Mouse (Mus musculus) heart, postnatal 0 days (tissue): ENCODE results near the gene Inpp1. TPM values are rescaled to one million over a fixed set of nuclear protein-coding genes. Genes with fewer than 3 reads are reported as not detected.

ENCODE experiments used
- ATAC-seq: fragments of 200-750 bp; cut with Nextera tagmentation; 2 replicates; pipeline ENCODE4 v1.8.0; 2017; ENCODE audit warnings: low read depth, moderate number of reproducible peaks, moderate library complexity; ENCODE audit not compliant: insufficient read depth
- DNase-seq: peaks from one replicate; pipeline ENCODE4 v3.0.0-alpha.2; 2016; ENCODE audit warnings: low spot score
- H3K27ac ChIP-seq: fragments of 300-500 bp; sonication (generic); 2 replicates; pipeline ENCODE4 v1.5.1; 2014; ENCODE audit warnings: low read depth, mild to moderate bottlenecking
- H3K27me3 ChIP-seq: fragments of 300-500 bp; sonication (generic); 2 replicates; pipeline ENCODE4 v1.6.1; 2014; ENCODE audit warnings: low read length, mixed read lengths; ENCODE audit not compliant: control insufficient read depth, insufficient read depth
- H3K36me3 ChIP-seq: fragments of 300-500 bp; sonication (generic); replicated peaks from 2 replicates; pipeline ENCODE4 v1.6.1; 2014; ENCODE audit warnings: low read length, mixed read lengths; ENCODE audit not compliant: control insufficient read depth, insufficient read depth
- H3K4me1 ChIP-seq: fragments of 300-500 bp; sonication (generic); 2 replicates; pipeline ENCODE4 v1.6.1; 2014; ENCODE audit warnings: antibody characterized with exemption; ENCODE audit not compliant: control insufficient read depth, insufficient read depth
- H3K4me2 ChIP-seq: fragments of 300-500 bp; sonication (generic); 2 replicates; pipeline ENCODE4 v1.6.1; 2014; ENCODE audit warnings: low read depth, mild to moderate bottlenecking, low read length, moderate library complexity
- H3K4me3 ChIP-seq: fragments of 300-500 bp; sonication (generic); 2 replicates; pipeline ENCODE4 v1.5.1; 2014; ENCODE audit warnings: low read depth, low read length
- H3K9ac ChIP-seq: fragments of 300-500 bp; sonication (generic); replicated peaks from 2 replicates; pipeline ENCODE4 v1.6.1; 2014; ENCODE audit warnings: low read depth, low read length, mixed read lengths
- H3K9me3 ChIP-seq: fragments of 300-500 bp; sonication (generic); replicated peaks from 2 replicates; pipeline ENCODE4 v1.6.1; 2016; ENCODE audit warnings: low read length; ENCODE audit not compliant: control insufficient read depth
- CTCF ChIP-seq: IDR thresholded peaks from 2 replicates; pipeline ENCODE4 v1.5.1; 2016; ENCODE audit warnings: antibody characterized with exemption, control low read depth, low read depth
- EP300 ChIP-seq: IDR thresholded peaks from 2 replicates; pipeline ENCODE4 v1.6.1; 2016; ENCODE audit warnings: antibody characterized with exemption, low read depth
- WGBS: fragments of 180-500 bp; shearing (Covaris S2); extraction: QIAGEN DNeasy Blood & Tissue Kit; methylation state at CpG from one replicate; pipeline ENCODE4 v1.1.7; 2014; 5-methylcytosine and 5-hydroxymethylcytosine counted together
- polyA plus RNA-seq: library from polyadenylated mRNA; unstranded; fragments of >200 nt; fragmentation: Nextera tagmentation; extraction: Ambion mirVana; gene quantifications from 2 replicates; pipeline ENCODE4 v1.2.1, GENCODE M21; 2015
- total RNA-seq: library from RNA; depleted of rRNA; stranded (reverse); fragments of >200 nt; gene quantifications from 2 replicates; pipeline ENCODE4 v1.2.3, GENCODE M21; 2014; ENCODE audit warnings: low replicate concordance

Inpp1 gene
- total and polyA plus RNA-seq, 2 experiments from 2014 or later, result 17.1 to 17.8 TPM

DNA sequence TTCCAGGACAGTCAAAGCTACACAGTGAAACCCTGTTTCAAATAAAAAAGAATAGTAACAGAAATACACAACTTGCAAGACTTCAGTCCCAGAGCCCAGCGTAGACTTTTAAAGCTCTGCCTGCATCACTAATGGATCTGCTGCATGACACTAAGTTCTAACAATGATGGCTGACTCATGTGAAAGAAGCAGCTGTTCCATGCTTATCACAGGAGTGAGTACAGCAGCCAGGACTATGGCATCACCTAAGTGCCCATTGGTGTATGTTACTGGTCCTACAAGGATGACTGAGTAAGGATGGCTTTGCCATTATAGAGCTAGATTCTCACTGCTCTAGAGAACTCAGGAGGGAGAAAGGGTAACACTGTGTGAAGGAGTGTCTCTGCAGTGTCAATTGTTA, 30.2 kb downstream of the Inpp1 start:
- no peak for ATAC-seq
- no peaks in the 10 kb centered on the region for H3K9me3 ChIP-seq
- DNase-seq, result no peak
- TF ChIP-seq EP300, result no peak
- no peak for TF ChIP-seq CTCF
- H3K27me3 ChIP-seq, result no peaks in the 10 kb centered on the region
- no peak overlapping the region for H3K9ac ChIP-seq
- H3K36me3 ChIP-seq, result peaks cover 38% of the 10 kb centered on the region
- no peak overlapping the region for H3K27ac ChIP-seq
- WGBS, result 86% methylated on average over 1 of the region's 1 CpGs
- no peaks in the 10 kb centered on the region for H3K4me1 ChIP-seq
- no peak overlapping the region for H3K4me2 ChIP-seq
- no peak overlapping the region for H3K4me3 ChIP-seq

DNA sequence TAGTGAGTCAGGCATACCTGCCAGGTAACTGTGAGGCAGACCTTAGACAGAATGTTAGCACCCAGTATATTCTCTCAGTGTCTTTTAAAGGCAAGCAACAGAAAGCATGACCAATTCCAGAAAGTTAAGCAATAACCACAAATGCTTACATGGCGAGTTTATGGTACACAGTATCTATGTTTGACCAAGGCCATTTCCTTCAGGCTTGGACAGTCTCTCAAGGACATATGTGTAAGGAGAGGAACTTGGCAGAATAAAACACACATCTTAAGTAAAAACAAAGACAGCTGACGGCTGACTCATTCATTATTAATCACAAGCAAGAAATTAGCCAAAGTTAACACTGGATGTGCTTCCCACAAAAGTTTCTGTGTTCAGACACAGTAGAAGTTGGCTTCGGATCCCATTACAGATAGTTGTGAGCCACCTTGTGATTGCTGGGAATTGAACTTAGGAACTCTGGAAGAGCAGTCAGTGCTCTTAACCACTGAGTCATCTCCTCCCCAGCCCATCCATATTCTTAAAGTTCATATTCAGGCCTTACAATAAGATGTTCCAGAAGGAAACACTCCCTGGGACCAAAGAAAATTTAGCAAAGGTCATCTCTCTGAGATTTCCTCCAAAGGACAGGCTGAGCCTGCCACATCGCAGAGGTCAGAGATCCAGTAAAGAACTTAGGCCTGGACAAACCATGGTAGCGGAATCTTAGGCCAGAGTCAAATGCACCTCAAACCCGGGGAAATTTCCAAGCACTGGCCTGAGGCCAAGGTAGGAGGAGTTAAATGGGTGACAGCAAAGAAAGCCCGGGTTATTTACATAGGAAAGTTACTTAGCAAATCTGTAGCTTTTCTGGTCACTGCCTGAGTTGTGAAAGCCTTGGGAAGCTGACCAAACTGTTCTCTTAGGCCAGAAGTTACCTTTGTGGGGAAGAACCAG, 52.0 kb downstream of the Inpp1 start:
- H3K4me3 ChIP-seq, result no peak overlapping the region
- H3K9me3 ChIP-seq, result no peaks in the 10 kb centered on the region
- DNase-seq (no peak), ATAC-seq (no peak)
- no peak overlapping the region for H3K4me2 ChIP-seq
- no peak overlapping the region for H3K27ac ChIP-seq
- H3K4me1 ChIP-seq, result no peaks in the 10 kb centered on the region; the same call in 1 of the 2 replicates
- no peak overlapping the region for H3K9ac ChIP-seq
- WGBS, result 58% methylated on average over 7 of the region's 7 CpGs
- TF ChIP-seq CTCF (no peak), EP300 (no peak)
- H3K27me3 ChIP-seq, result no peaks in the 10 kb centered on the region
- H3K36me3 ChIP-seq, result no peaks in the 10 kb centered on the region

DNA sequence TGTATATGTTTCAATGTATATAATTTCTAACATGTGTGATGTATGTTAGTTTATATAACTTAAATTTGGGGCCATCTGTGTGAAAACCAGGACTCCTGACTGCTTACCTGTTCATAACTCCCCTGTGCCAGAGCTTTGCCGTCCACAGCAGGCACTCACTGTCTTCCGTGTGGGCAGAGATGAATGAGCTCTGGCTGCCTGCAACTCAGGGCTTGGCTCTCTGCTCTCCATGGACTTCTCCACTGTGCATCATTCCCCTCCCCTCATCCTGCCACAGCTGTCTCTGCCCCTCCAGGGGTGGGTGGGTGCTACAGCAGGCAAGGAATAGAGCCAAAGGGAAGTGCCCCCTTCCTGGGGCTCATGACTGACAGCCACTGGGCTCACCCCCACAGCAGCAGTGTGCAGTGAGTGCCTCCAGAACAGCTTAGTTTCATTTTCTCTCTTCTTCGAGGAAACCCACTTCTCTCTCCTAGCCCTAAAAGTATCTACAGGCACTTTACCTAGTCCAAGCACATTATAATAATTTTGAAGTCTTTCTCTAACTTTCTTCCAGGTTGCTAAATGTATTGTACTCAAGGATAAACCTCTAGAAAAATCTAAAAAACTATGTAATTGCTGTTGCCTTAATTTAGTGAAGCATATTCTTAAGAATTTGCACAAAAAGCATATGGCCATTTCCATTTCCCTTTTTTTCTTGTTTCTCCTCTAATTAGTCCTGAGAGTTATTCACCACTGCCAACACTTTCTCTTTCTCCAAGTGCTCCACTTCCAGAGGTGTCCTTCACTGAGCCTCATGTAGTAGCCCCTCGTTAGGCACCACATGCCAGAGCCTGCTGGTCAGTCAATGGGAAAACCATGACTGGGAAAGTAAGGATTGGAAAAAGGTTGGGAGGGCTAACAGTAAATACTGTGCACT, 53.3 kb downstream of the Inpp1 start:
- 57% methylated on average over 4 of the region's 4 CpGs for WGBS
- H3K4me2 ChIP-seq, result peak overlapping the region; percentile 33; the same call in 1 of the 2 replicates

DNA sequence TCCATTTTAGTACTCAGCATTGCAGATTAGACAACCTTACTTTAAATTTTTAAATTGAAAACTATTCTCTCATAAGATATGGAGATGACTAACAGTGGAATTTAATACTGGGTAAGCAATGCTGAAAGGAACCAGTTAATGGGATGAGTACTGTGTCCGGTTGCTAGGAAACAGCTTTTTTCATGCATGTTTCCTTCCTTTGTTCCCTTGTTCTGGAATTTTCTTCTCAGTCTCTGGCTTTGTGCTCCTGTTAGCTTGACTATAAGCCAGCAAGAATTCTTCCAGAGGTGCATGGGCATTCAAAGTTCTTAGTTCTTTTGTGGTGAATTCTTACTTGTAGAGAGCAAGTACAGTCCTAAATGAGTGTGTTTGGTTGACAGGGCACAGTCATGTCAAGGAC, 59.3 kb downstream of the Inpp1 start:
- H3K4me3 ChIP-seq, result no peak overlapping the region
- WGBS, result 55% methylated on average over 1 of the region's 1 CpGs
- no peak overlapping the region for H3K27ac ChIP-seq
- peaks cover 5% of the 10 kb centered on the region for H3K4me1 ChIP-seq
- H3K4me2 ChIP-seq, result no peak overlapping the region
- no peak for ATAC-seq
- H3K9me3 ChIP-seq, result no peaks in the 10 kb centered on the region
- no peak for DNase-seq
- H3K36me3 ChIP-seq, result no peaks in the 10 kb centered on the region
- TF ChIP-seq EP300, result no peak
- TF ChIP-seq CTCF, result no peak
- no peak overlapping the region for H3K9ac ChIP-seq
- H3K27me3 ChIP-seq, result no peaks in the 10 kb centered on the region

More for the DNA sequence above, 53.3 kb downstream of the Inpp1 start:
- TF ChIP-seq EP300 (no peak), CTCF (no peak)
- H3K9me3 ChIP-seq, result no peaks in the 10 kb centered on the region
- no peaks in the 10 kb centered on the region for H3K27me3 ChIP-seq
- 0 out of 2 replicates have a peak overlapping the region, but pooled peaks have one; percentile 13 for H3K4me3 ChIP-seq
- no peaks in the 10 kb centered on the region; the same call in 1 of the 2 replicates for H3K4me1 ChIP-seq
- ATAC-seq (no peak), DNase-seq (no peak)
- H3K27ac ChIP-seq, result no peak overlapping the region
- H3K36me3 ChIP-seq, result no peaks in the 10 kb centered on the region
- no peak overlapping the region for H3K9ac ChIP-seq

DNA sequence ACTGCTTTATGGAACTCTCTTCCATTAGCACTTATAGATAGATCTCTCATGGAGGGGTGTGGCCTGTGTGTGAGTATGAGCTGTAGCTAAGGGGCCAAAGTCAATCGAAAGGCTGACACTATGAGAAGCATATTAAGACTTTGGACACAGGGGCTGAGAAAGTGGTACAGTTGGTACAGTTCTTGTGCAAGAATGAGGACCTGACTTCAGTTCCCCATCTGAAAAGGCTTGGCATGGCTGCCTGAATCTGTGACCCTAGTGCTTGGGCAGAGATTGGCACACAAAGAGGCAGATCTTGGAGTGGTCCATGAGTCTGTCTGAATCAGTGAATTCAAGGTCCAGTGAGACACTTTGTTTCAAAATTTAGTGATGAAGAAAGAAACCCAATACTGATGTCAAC, 63.2 kb downstream of the Inpp1 start:
- H3K27ac ChIP-seq, result no peak overlapping the region
- DNase-seq, result no peak
- ATAC-seq, result no peak
- H3K36me3 ChIP-seq, result no peaks in the 10 kb centered on the region
- H3K4me2 ChIP-seq, result no peak overlapping the region
- H3K4me1 ChIP-seq, result peaks cover 8% of the 10 kb centered on the region
- H3K27me3 ChIP-seq, result no peaks in the 10 kb centered on the region
- H3K9me3 ChIP-seq, result no peaks in the 10 kb centered on the region
- H3K9ac ChIP-seq, result no peak overlapping the region
- WGBS, result 88% methylated on average over 1 of the region's 1 CpGs
- H3K4me3 ChIP-seq, result no peak overlapping the region
- no peak for TF ChIP-seq CTCF
- TF ChIP-seq EP300, result no peak
